Mouse (Mus musculus): ENCODE measurements around the gene Capn8.

The Capn8 gene

DNA sequence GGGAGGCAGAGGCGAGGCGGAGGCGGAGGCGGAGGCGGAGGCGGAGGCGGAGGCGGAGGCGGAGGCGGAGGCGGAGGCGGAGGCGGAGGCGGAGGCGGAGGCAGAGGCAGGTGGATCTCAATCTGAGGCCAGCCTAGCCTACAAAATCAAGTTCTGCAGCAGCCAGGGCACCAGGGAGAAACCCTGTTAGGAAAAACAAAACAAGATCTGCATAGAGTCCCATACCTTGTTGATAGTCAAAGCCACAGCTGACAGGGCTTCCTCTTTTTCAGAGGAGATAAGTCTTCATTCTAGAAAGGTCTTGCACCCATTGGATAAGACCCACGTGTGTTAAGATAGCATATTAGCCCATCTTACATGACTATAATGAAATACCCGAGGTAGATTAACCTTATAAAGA, 113.3 kb downstream of the Capn8 start:
- DNase-seq (ENCODE audit: low spot score in 2 of 2), result no peak

DNA sequence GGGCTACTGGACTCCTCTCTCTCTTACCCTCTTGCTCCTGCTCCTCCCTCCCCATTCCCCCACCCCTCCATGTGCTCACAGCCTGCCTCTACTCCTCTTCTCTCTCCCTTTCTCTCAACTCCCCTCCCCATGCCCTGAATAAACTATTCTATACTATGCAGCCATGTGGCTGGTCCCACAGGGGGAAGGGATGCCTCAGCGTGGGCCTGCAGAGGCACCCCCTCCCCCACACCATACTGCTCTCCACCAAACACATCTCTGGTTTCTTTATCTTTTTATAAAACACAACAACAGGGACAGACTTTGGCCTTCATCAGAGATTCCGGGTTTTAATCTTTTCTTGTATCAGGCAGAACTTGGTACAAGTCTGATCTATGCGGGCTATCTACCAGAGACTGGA, 114.4 kb downstream of the Capn8 start:
- DNase-seq (ENCODE audit: low spot score in 2 of 2), result no peak

DNA sequence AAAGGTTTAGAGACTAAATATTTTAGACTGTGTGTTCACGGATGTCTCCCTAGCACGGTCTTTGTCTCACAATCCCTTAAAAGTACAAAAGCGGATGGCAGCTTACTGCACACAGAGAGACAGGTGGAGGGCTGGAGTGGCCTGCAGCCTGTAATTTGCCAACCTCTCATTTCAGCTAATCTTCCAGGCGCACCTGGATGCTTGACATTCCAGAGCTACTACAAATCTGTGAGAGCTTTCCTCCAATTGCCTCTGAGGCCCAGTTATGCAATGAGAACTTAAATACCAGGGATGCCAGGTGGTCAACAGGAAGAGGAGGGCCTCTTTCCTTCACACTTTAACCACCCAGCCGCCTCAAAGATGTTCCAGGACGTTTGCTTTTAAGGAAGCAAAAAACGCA, 114.8 kb downstream of the Capn8 start:
- no peak for DNase-seq (ENCODE audit: low spot score in 2 of 2)
